Mouse (Mus musculus) midbrain, embryonic 15.5 days (tissue): ENCODE results near the gene Sertad3. TPM values are rescaled to one million over a fixed set of nuclear protein-coding genes. Genes with fewer than 3 reads are reported as not detected.

ENCODE experiments used
- ATAC-seq: fragments of 200-750 bp; cut with Nextera tagmentation; replicated peaks from 2 replicates; pipeline ENCODE4 v1.8.0; 2017; ENCODE audit warnings: moderate TSS enrichment
- H3K27ac ChIP-seq: fragments of 300-500 bp; sonication (generic); 2 replicates; pipeline ENCODE4 v1.5.1; 2015; ENCODE audit warnings: mild to moderate bottlenecking, inconsistent platforms
- H3K27me3 ChIP-seq: fragments of 300-500 bp; sonication (generic); replicated peaks from 2 replicates; pipeline ENCODE4 v1.6.1; 2015; ENCODE audit warnings: inconsistent platforms
- H3K36me3 ChIP-seq: fragments of 300-500 bp; sonication (generic); replicated peaks from 2 replicates; pipeline ENCODE4 v1.6.1; 2015; ENCODE audit warnings: inconsistent platforms
- H3K4me1 ChIP-seq: fragments of 300-500 bp; sonication (generic); 2 replicates; pipeline ENCODE4 v1.6.1; 2015; ENCODE audit warnings: inconsistent platforms
- H3K4me2 ChIP-seq: fragments of 300-500 bp; sonication (generic); 2 replicates; pipeline ENCODE4 v1.6.1; 2015; ENCODE audit warnings: inconsistent platforms, mild to moderate bottlenecking, moderate library complexity
- H3K4me3 ChIP-seq: fragments of 300-500 bp; sonication (generic); 2 replicates; pipeline ENCODE4 v1.5.1; 2015; ENCODE audit warnings: mild to moderate bottlenecking, inconsistent platforms
- H3K9ac ChIP-seq: fragments of 300-500 bp; sonication (generic); 2 replicates; pipeline ENCODE4 v1.6.1; 2015; ENCODE audit warnings: mild to moderate bottlenecking, inconsistent platforms
- H3K9me3 ChIP-seq: fragments of 300-500 bp; sonication (generic); 2 replicates; pipeline ENCODE4 v1.6.1; 2016; ENCODE audit warnings: inconsistent platforms
- WGBS: fragments of 180-500 bp; shearing (Covaris S2); methylation state at CpG from one replicate; pipeline ENCODE4 v1.1.7; 2015; ENCODE audit warnings: mixed read lengths; 5-methylcytosine and 5-hydroxymethylcytosine counted together
- polyA plus RNA-seq: library from polyadenylated mRNA; unstranded; fragments of >200 nt; fragmentation: Nextera tagmentation; extraction: Ambion mirVana; gene quantifications from 2 replicates; pipeline ENCODE4 v1.2.1, GENCODE M21; 2015

Gene Sertad3
- polyA plus RNA-seq, 1 experiment from 2014 or later, result 7.9 TPM

GRCm38 (mm10) chr7:27472596-27472995 is 972 bp upstream of the Sertad3 start:
- 0 out of 2 replicates have a peak, but pooled peaks cover 8% of the 10 kb centered on the region for H3K4me1 ChIP-seq
- peak overlapping the region; percentile 82; the same call in 1 of the 2 replicates for H3K27ac ChIP-seq
- H3K36me3 ChIP-seq, result no peaks in the 10 kb centered on the region
- WGBS, result 39% methylated on average over 7 of the region's 7 CpGs
- no peaks in the 10 kb centered on the region for H3K9me3 ChIP-seq
- no peak overlapping the region for H3K9ac ChIP-seq
- peak overlapping the region; percentile 92 for H3K4me2 ChIP-seq
- ATAC-seq, result no peak
- H3K27me3 ChIP-seq, result no peaks in the 10 kb centered on the region
- peak overlapping the region; percentile 63; the same call in 1 of the 2 replicates for H3K4me3 ChIP-seq

DNA sequence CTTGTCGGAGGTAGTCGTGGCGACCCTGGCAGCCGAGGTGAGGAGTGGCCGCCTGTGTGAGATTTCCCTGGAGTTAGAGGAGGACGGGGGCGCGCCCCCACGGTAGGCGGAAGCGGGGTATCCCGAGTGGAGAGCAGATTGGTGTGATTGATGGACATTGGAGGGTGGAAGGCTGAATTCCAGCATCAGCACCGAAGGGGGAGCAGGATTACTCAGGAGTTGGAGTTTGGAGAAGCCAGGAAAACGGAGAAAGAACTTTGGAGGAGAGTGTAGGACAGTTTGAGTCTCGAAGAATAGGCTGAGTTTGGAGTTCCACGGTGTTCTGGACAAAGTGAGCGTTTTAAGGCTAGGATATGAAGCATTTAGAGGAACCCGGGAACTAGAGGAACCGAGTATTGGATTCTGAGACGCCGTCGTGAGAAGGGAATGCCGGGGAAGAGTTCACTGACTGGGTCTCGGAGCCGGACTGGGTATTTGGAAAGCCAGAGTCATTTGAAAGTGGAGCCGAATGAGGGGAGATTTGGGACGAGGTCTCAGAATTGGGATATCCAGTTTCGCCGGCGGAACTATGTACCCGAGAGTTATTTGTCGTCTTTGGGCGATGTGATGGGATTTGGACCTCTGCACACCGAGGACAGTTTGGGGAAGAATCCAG is 394 bp downstream of the Sertad3 start:
- Histone ChIP-seq H3K36me3 (no peaks in the 10 kb centered on the region), H3K9ac (peak overlapping the region; percentile 57), H3K4me3 (peak overlapping the region; percentile 63), H3K27me3 (no peaks in the 10 kb centered on the region), H3K4me2 (peak overlapping the region; percentile 92), H3K4me1 (0 out of 2 replicates have a peak, but pooled peaks cover 8% of the 10 kb centered on the region), H3K27ac (peak overlapping the region; percentile 82), H3K9me3 (no peaks in the 10 kb centered on the region)
- WGBS, result under 1% methylated on average over 34 of the region's 34 CpGs
- no peak for ATAC-seq

DNA sequence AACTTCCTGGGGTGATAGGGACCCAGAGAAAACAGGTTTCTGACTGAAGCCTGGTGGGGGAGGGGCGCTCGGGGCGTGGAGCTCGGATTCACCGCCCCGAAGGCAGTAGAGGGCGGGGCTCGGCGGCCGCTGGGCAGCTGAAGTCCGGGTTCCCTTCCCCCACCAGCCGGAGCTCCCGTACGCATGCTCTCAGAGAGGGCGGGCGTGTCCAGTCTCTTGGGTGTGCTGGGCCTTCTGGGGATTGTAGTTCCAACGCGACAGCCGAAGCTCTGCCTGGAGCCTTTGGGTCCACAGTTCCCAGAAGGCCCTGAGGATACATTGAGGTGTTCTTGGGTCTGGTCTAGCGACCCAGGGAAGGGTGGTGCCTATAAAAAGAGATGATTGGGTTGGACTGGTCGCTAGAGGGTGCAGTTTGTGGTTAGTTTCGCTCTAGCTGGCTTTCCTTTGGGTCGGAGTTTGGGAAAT is 954 bp downstream of the Sertad3 start:
- Histone ChIP-seq H3K4me1 (0 out of 2 replicates have a peak, but pooled peaks cover 8% of the 10 kb centered on the region), H3K27ac (peak overlapping the region; percentile 82), H3K9me3 (no peaks in the 10 kb centered on the region), H3K4me2 (peak overlapping the region; percentile 92), H3K36me3 (no peaks in the 10 kb centered on the region), H3K27me3 (no peaks in the 10 kb centered on the region), H3K4me3 (peak overlapping the region; percentile 63), H3K9ac (peak overlapping the region; percentile 57; the same call in 1 of the 2 replicates)
- ATAC-seq, result peak; percentile 93
- WGBS, result under 1% methylated on average over 22 of the region's 23 CpGs

DNA sequence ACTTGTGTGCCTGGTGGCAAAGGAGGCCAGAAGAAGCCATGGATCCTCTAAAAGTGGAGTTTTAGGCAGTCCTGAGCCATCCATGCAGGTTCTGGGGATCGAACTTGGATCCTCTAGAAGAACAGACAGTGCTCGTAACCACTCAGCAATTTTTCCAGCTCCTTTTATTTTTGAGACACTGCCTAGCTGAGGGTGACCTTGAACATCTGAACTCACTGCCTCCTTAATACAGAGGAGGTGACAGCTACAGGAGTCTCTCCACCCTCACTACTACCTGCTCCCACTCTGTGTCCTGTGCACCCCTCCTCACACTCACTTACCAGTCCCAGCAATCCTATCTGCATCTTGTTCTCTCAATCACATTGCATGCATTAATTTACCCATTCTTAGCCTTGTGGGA is 2.0 kb downstream of the Sertad3 start:
- Histone ChIP-seq H3K9me3 (no peaks in the 10 kb centered on the region), H3K4me3 (no peak overlapping the region), H3K9ac (no peak overlapping the region), H3K4me1 (0 out of 2 replicates have a peak, but pooled peaks cover 8% of the 10 kb centered on the region), H3K27ac (no peak overlapping the region), H3K27me3 (no peaks in the 10 kb centered on the region), H3K4me2 (no peak overlapping the region), H3K36me3 (no peaks in the 10 kb centered on the region)
- 100% methylated on average over 2 of the region's 2 CpGs for WGBS
- no peak for ATAC-seq

GRCm38 (mm10) chr7:27476098-27476635 is 2.6 kb downstream of the Sertad3 start:
- no peak overlapping the region for H3K4me2 ChIP-seq
- no peak overlapping the region for H3K4me3 ChIP-seq
- H3K27ac ChIP-seq, result no peak overlapping the region
- 95% methylated on average over 14 of the region's 14 CpGs for WGBS
- H3K27me3 ChIP-seq, result no peaks in the 10 kb centered on the region
- peaks cover 10% of the 10 kb centered on the region for H3K4me1 ChIP-seq
- H3K9ac ChIP-seq, result no peak overlapping the region
- no peaks in the 10 kb centered on the region for H3K9me3 ChIP-seq
- no peaks in the 10 kb centered on the region for H3K36me3 ChIP-seq
- no peak for ATAC-seq

DNA sequence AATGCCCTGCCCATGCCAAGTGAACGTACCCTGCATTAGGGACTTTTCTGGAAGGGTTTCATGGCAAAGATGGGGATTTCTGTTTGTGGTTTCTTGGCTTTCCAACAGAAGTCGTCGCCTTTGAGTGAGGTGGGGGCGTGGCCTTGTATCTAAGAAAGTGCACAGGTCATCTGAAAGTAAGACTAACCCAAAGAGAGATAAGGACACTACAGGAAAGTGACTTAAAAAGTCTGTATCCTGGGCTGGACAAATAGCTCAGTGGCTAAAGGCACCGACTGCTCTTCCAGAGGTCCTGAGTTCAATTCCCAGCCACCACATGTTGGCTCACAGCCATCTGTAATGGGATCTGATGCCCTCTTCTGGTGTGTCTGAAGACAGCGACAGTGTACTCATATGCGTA is 5.0 kb downstream of the Sertad3 start:
- 83% methylated on average over 7 of the region's 7 CpGs for WGBS
- Histone ChIP-seq H3K4me2 (no peak overlapping the region), H3K27ac (no peak overlapping the region), H3K9ac (no peak overlapping the region), H3K36me3 (no peaks in the 10 kb centered on the region), H3K9me3 (no peaks in the 10 kb centered on the region), H3K4me3 (no peak overlapping the region), H3K27me3 (no peaks in the 10 kb centered on the region), H3K4me1 (peaks cover 12% of the 10 kb centered on the region)
- ATAC-seq, result no peak

DNA sequence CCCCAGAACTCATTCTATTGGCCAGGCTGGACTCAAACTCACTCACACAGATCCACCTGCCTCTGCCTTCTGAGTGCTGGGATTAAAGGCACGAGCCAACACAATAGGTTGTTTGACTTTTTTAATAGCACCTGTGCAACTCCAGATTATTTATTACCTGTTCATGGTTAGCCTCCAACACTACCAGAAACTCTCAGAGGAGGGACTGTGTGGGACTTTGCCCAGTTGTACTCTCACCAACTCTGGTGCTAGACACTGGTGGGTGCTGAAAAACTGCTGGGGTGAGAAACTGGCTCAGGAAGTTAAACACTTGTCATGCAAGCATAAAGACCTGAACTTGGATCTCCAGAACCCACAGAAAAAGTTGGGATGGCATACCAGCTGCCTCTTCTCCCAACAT is 6.2 kb downstream of the Sertad3 start:
- no peaks in the 10 kb centered on the region for H3K27me3 ChIP-seq
- ATAC-seq, result no peak
- 83% methylated on average over 1 of the region's 1 CpGs for WGBS
- H3K27ac ChIP-seq, result no peak overlapping the region
- H3K4me1 ChIP-seq, result peaks cover 9% of the 10 kb centered on the region
- H3K9me3 ChIP-seq, result no peaks in the 10 kb centered on the region
- H3K4me2 ChIP-seq, result no peak overlapping the region
- no peaks in the 10 kb centered on the region for H3K36me3 ChIP-seq
- H3K4me3 ChIP-seq, result no peak overlapping the region
- H3K9ac ChIP-seq, result no peak overlapping the region

DNA sequence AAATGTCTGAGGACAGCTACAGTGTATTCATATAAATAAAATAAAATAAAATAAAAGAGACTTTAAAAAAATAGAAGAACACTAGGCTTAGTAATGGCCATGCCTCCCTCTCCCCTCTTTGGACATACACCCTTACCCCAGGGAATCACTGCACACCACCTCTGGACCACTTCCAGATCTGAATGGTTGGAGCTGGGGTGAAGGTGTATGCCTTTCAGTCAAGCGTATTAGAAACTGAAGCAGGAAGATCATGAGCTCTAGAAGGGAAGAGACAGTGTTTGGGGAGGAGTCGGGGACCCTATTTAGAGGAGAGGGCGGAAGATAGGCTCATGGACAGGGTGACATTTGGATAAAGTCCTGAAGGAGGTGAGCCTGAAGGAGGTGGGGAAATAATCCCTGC is 6.9 kb downstream of the Sertad3 start:
- Histone ChIP-seq H3K9ac (no peak overlapping the region), H3K27ac (no peak overlapping the region), H3K4me2 (no peak overlapping the region), H3K27me3 (no peaks in the 10 kb centered on the region), H3K36me3 (no peaks in the 10 kb centered on the region), H3K9me3 (no peaks in the 10 kb centered on the region), H3K4me1 (peaks cover 6% of the 10 kb centered on the region), H3K4me3 (no peak overlapping the region)
- 69% methylated on average over 3 of the region's 3 CpGs for WGBS
- ATAC-seq, result no peak

GRCm38 (mm10) chr7:27480927-27481626 is 7.5 kb downstream of the Sertad3 start:
- H3K4me2 ChIP-seq, result peak overlapping the region; percentile 56
- H3K36me3 ChIP-seq, result no peaks in the 10 kb centered on the region
- H3K9ac ChIP-seq, result peak overlapping the region; percentile 34; the same call in 1 of the 2 replicates
- no peak; the same call in 1 of the 2 replicates for ATAC-seq
- H3K9me3 ChIP-seq, result no peaks in the 10 kb centered on the region
- no peaks in the 10 kb centered on the region for H3K27me3 ChIP-seq
- peak overlapping the region; percentile 29 for H3K4me3 ChIP-seq
- H3K27ac ChIP-seq, result no peak overlapping the region
- whole genome bisulfite sequencing, result 10% methylated on average over 11 of the region's 11 CpGs
- peaks cover 6% of the 10 kb centered on the region for H3K4me1 ChIP-seq

GRCm38 (mm10) chr7:27481627-27481969 is 8.0 kb downstream of the Sertad3 start:
- no peak overlapping the region for H3K27ac ChIP-seq
- no peaks in the 10 kb centered on the region for H3K36me3 ChIP-seq
- ATAC-seq, result peak; percentile 29
- peak overlapping the region; percentile 56 for H3K4me2 ChIP-seq
- peak overlapping the region; percentile 34; the same call in 1 of the 2 replicates for H3K9ac ChIP-seq
- peak overlapping the region; percentile 29 for H3K4me3 ChIP-seq
- H3K9me3 ChIP-seq, result no peaks in the 10 kb centered on the region
- H3K27me3 ChIP-seq, result no peaks in the 10 kb centered on the region
- WGBS, result under 1% methylated on average over 12 of the region's 12 CpGs
- peaks cover 10% of the 10 kb centered on the region for H3K4me1 ChIP-seq

GRCm38 (mm10) chr7:27483860-27484259 is 10.3 kb downstream of the Sertad3 start:
- Histone ChIP-seq H3K9ac (no peak overlapping the region), H3K4me2 (no peak overlapping the region), H3K27me3 (no peaks in the 10 kb centered on the region), H3K4me3 (no peak overlapping the region), H3K27ac (no peak overlapping the region), H3K9me3 (no peaks in the 10 kb centered on the region), H3K4me1 (peaks cover 15% of the 10 kb centered on the region), H3K36me3 (no peaks in the 10 kb centered on the region)
- 89% methylated on average over 4 of the region's 4 CpGs for WGBS
- no peak for ATAC-seq

DNA sequence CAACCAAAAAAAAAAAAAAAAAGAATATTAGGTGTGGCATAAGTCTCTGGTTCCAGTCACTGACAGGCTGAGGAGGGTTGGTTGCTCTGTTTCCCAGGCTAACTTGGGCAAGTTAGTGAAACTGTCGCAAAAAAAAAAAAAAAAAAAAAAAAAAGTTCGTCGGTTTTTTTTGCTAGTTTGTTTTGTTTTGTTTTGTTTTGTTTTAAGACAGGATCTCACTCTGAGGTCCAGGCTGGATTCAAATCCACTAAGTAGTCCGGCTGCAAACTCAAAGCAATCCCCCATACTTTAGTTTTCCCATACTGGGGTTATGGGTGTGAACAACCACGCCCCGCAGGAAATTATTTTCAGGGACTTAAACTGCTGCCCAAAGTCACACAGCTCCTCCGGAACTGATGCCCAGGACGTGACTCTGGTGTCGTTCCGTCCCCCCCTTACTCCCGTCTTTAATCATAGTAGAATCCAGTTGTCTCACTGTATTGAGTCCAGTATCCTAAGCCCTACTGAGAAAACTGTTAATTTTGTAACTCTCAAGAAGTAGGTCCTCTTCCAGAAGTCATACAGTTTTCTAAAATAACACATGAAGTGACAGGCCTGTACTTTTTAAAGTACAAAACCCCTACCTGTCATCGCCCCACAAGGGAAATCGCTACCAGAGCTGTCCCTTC is 12.7 kb downstream of the Sertad3 start:
- ATAC-seq, result peak; percentile 41
- Histone ChIP-seq H3K27ac (peak overlapping the region; percentile 85; the same call in 1 of the 2 replicates), H3K27me3 (peaks cover 8% of the 10 kb centered on the region; the same call in 1 of the 2 replicates), H3K4me2 (peak overlapping the region; percentile 64), H3K9ac (no peak overlapping the region; the same call in 1 of the 2 replicates), H3K4me3 (peak overlapping the region; percentile 68), H3K9me3 (no peaks in the 10 kb centered on the region), H3K4me1 (peaks cover 18% of the 10 kb centered on the region), H3K36me3 (no peaks in the 10 kb centered on the region)
- 6% methylated on average over 13 of the region's 13 CpGs for WGBS
